Mouse (Mus musculus) natural killer cell, adult 2 months (primary cell): Measurements from ENCODE around the gene Prm1.

Source experiments
- DNase-seq, 2 experiments: peaks; one replicate each; pipeline ENCODE4 v3.0.0; 2022; ENCODE audit warnings: low spot score in 2 of 2

The Prm1 gene

DNA sequence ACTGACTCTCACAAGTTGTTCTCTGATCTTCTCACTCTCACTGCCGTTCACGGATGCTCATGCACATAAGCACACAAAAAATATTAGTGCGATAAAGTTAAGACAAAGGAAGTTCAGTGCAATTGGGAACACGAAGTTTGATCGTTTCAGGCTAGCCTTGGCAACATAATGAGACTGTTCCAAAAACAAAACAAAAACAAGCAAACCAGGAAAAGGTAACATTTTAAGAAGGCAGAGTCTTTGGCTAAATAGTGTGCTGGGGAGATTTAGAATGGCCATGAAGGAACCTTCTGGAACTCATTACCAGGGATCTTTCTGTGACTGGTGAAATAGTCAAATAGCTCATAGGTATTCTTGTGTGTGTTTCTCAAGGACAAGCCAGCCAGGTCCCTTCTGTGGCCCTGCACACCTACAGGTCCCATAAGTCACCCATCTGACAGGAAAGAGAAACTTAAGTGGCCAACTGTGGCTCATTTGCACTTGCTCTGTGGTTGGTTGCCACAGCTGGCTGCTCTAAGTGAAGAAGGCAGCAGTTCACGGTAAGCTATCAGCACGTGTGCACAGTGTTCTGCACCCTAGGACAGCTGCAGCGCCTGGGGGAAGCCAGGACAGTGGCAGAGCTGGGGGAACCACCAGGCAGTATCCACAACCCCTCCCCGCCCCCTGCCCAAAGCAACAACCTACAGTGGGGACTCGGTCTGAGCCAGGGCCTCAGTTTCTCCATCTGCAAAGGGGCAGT, at the start of gene Prm1:
TSS of gene Prm1 (minus strand) at position 51 of the 739 bp plus-strand sequence.
- no peak for DNase-seq

DNA sequence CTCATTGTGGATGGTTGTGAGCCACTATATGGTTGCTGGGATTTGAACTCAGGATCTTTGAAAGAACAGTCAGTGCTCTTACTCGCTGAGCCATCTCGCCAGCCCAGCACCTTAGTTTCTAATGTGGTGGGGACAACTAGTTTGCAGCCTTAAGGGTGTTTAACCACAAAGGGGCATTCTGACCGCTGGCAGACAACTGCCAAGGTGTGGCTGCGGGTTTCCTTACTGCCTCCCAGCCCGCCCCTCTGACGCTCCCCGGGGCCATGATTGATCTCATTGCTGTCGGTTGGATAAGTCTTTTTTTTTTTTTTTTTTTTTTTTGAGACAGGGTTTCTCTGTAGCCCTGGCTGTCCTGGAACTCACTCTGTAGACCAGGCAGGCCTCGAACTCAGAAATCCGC, 46.6 kb upstream of the Prm1 start:
- peak; percentile 57 to 74 for DNase-seq

DNA sequence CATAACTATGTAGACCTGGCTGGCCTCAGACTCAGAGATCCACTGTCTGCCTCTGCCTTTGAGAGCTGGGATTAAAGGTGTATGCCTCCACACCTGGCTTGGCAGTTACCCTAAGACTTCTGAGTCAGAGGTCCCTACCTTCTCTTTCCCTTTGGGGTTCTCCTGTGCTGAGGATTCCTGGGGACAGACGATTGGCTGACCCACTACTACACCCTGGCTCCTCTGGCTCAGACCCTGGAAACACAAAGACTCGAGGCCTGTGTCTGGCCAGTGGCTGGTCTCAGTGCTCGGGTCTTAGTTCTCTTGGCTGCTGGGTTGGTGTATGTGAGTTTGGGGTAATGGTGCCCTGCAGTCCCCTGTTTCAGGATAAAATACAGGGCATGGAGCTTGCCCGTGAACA, 45.3 kb upstream of the Prm1 start:
- no peak for DNase-seq

DNA sequence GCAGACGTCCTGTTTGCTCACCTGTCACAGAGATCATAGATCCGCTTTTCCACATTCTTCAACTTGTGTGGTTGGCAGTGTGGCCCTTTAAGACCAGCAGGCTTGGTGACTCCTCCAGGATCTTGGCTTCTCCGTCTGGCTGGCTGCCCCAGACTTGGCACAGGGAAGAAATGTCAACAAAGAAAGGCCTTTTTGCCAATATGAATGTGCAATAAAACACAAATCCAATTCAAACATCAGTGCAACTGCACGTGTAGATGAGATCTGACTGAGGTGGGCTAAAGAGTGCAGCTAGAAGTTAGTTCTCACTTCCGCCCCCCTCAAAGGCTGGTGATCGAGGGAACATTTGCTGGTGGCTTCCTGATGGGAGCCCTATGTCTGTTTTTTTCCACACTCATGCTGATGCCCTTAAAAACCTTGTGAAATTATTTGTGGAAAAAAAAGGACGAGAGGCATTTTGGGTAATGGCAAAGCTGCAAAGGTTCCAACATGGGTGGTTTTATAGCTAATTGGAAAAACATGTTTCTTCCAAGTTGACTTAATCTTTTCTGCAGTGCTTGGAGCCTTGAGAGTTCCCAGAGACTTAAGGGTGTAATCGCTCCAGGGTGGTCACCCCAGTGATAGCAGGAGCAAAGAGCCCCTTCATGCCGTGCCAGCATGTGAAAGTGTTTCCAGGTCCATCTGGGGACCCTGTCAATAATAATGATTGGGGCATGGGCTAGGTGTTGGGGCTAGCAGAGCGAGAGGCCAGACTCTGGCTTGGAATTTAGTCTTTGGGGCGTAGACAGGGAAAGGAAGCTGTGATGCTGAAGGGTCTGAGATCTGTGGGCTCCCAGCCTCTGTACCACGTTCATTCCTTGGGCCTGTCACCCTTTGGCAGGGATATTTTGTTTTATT, 44.6 kb upstream of the Prm1 start:
- no peak for DNase-seq

DNA sequence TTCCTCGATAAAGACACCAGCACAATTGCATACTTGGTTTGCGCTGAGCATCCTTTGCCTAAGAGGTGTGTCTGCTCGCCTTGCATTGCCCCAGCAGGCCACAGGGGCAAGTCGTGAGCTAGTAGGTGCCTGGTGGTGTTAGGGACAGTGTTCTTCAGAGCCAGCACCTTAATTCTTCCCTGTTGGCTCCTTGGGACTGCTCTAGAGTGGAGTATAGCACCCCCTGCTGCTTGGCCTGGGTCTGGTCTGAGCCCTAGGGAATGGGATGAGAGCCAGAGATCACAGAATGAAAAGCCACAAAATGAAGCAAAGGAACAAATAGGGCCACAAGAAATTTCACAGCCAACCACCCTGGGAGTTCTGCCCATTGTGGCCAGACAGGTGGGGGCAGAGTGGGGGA, 40.9 kb upstream of the Prm1 start:
- DNase-seq: peak in 1 of 2 experiments; percentile 42

DNA sequence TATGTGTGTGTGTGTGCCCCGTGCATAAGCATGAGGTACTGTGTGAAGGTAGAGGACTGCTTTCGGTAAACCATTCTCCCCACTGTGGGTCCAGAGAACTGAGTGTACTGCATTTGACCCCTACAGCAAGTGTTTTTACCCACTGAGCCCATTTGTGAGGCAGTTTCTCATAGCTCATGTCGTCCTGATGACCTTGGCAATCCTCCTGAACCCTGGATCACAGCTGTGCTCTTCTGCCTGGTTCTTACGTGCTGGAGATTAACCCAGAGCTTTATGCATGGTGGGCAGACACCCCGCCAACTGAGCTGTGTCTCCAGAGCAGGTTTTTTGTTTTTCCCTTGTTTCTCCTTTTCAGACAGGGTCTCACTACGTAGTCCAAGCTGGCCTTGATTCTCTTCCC, 40.3 kb upstream of the Prm1 start:
- DNase-seq: no peak

DNA sequence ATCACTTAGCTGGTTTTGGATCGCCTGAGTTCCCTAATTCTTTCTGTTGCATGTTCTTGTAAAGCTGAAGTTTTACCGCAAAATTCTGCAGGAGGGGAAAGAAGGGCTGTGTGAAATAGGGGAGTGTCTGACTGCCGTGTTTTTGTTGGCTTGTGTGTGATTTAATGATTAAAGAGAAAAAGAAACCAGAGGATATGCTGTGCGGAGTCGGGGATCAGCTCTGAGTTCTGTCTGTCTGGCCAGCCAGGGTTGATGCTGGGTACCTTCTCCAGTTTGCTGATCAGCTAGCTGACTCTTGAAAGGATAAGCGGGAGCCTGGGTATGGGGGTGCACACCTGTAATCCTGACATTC, 38.7 kb upstream of the Prm1 start:
- no peak for DNase-seq

DNA sequence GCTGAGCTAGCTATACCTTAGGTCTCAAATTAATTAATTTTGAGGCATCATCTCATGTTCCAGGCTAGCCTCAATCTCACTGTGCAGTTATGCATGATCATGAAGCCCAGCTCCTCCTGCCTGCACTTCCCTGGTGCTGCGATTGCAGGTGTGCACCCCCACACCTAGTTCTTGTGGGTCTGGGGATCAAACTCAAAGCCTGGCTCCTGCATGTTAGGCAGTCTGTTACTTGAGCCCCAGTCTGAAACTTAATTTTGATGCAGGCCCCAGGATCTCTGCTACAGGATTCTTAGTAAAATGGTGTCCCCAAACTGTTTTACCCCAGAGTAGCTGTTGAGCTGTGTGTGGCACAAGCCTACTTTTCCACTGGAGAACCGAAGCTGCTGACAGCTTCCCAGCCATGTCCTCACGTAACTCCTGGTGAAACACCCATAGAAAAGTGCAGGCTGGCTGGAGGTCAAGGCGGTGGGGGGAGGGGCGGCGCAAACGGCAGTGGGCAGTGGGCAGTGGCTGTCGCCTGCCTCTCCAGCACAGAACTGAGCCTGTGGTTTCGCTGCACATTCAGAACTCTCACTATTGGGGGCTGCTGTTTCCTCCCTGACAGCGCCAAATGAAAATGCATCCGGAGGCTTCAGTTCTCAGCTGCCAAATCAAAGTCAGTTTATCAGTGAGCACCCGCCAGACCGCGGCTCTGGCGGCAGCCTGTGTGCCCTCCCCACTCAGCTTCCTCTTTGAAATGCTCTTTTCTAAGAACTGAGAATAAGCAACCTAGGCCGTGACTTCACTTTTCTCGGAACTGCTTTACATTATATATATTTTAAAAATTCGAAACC, 38.1 kb upstream of the Prm1 start:
- peak; percentile 64 to 68 for DNase-seq

DNA sequence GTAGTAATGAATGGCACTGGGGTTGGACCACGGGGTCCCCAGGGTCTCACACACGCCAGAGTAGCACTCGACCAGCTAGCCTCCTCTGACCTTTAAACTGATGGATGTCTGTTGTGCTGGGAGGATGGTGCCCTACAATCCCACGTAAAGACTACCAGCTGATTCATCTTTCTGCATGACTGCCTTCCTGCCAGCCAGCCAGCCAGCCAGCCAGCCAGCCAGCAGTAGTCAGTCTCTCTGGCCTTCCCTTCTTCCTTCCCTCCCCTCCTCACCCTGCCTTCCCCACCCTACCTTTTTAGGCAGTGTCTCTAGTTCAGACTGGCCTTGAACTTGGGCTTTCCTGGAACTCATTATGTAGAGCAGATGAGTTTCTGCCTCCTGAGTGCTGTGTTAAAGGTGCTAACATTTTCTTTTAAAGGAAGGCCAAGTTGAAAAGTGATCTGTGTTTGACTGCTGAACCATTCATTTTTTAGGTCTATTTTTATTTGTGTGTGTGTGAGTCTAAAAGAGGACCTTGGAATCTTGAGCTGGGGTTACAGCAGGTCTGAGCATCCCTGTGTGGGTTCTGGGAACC, 36.7 kb upstream of the Prm1 start:
- no peak for DNase-seq

DNA sequence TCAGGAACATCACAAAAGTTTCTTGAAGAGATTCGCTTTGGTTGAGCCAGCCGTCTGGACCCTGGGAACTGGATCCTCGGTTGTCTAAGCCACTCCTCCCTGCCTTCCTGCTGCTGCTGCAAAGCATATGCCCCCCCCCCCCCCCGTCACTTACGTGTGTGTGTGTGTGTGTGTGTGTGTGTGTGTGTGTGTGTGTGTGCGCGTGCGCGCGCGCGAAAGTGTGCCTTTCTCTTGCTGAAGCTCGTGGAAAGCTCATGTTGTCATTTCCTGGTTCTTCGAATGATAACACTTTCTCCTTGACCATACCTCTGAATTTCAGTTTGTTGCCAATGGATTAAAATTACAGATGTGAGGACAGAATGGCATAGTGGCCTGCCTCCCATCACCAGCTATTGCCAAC, 34.4 kb upstream of the Prm1 start:
- DNase-seq: no peak

DNA sequence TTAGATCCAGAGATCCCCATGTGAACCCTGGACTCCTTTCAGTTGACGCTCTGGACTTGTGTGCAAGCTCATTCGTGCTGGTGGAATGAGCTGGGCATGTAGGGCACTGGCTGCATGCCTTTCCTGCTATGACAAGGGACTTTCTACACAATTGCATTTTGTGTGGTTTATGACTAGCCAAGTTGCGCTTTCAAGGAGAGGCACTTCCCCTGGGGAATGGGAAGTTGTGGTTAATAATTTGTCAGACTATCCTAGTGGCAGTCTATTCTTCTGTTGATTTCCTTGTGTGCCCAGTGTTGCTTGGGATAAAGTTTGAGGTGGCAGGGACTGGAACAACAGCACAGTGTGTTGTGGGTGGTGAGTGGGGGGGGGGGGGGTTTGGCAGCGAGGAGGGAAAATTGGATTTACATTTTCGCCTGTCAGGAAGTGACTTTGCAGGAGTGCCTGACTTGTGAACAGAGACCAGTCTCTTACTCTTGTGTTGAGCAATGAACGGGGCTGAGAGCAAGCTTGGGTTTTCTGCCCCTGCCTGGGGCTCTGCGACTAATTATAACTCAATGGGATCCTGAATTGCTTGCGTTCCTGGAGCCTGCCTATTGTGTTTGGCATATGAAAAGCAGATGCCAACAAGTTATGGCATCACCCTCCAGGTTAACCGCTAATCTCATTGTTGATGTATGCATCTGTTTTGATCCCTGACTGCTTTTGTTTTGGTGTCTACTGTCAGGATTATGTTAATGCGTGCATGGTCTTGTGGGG, 33.0 kb upstream of the Prm1 start:
- DNase-seq: no peak

DNA sequence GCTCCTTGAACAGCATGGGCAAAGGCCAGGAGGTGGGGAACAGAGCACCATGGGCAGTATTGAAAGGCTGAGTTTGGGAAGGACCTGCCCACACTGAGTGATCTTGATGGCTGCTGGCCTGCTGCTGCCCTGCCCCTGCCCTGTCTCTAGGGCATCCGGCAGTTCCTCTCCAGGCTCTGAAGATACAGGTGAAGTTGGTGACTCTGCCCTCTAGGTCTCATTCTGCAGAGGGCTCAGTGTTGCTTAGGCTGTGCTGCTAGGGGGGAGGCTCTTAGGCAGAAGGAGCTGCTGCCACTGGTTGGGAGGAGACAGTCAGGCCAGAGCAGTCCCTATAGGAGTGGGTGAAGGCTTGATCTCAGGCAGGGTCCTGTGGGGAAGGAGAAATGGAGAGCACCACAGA, 32.3 kb upstream of the Prm1 start:
- DNase-seq: no peak

DNA sequence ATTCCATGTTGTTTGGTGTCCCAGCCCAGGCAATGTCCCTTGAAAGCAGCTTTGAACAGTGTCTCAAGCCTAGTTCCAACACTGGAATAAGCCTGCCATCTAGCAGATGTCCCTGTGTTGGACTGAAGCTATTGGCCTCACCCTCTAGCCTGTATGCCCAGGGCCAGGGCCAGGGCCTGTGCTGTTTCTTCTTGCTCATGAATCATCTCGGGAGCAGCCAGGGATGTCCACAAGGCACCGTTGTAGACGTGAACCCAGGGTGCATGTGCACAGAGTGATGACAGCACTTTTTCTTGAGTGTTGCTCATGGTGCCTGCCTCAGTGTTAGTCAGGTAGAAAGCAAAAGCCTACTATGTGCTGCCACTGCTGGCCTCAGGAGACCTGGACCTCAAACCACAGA, 31.6 kb upstream of the Prm1 start:
- no peak for DNase-seq

DNA sequence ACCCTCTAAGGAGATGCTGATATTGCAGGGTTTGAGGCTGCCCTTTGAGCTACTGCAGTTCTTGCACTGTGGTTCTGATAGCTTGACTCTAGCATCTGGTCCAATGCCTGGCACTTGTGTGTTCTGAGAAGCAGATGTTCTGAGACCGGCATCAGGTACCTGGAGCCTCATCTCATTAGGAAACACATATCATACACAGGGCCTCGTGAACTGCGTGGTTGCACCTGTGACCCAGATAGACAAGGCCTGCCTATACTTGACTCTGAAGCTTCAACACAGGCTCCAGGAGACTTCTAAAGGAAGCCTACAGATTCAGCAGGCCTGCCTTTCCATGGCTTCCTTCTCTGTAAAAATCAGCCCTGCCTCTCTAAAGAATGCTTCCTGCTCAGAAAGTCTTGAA, 30.7 kb upstream of the Prm1 start:
- DNase-seq: no peak

DNA sequence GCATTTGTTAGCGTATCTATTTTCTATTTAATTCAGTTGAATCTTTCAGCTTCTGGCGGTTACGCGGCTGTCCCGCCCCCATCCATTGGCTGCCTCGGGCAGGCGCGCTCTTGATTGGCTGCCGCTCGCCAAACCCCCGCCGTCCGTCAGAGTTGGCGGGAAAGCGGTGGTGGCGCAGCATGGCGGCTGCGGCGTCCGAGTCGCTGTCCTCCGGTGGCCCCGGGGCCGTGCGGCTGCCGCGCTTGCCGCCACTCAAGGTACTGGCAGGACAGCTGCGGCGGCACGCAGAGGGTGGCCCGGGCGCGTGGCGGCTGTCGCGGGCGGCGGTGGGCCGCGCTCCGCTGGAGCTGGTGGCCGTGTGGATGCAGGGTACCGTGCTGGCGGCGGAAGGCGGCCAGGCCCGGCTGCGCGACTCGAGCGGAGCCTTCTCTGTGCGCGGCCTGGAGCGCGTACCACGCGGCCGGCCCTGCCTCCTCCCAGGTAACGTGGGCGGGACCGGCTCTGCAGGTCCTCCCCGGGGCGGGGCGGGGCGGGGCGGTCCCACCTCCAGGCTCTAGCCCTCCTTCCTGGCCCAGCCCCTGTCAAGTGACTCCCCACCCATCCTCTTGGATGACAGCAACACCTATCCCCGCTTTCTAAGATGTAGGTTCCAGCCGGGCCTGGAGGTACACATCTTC, 29.4 kb upstream of the Prm1 start, which contains the start of gene Rmi2:
TSS of gene Rmi2 (plus strand) at position 149 of the 677 bp plus-strand sequence.
- DNase-seq: peak; percentile 61 to 75

DNA sequence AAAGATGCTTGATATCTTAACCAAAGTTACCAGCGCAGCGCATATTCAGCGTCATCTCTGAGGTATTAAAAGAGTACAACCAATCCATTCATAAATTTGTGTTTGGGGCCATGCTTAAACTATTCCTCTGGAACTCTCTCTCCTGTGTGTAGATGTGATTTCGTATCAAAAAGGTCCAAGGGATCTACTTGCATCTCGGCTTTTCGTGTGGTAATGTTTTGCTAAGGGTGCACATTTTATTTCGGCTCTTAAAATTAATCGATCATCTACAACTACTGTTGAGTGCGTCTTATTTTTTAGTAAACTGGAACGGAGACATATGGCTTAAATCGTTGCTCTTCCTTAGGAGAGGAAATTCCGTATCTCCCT, 28.9 kb upstream of the Prm1 start:
- no peak for DNase-seq

DNA sequence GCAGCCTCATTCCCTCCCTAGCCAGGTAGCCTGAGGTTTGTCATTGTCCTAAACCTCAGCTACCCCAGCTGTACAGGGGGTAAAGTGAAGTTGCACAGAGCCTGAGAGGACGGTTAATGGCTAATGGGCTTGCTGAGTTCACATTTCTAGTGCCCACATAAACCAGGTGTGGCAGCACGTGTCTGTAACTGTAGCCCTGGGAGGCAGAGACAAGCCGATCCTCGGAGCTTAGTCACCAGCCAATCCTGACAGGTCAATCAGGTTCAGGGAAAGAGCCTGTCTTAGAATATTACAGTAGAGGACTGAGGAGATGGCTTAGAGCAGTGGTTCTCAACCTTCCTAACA, 22.8 kb upstream of the Prm1 start:
- DNase-seq: no peak

DNA sequence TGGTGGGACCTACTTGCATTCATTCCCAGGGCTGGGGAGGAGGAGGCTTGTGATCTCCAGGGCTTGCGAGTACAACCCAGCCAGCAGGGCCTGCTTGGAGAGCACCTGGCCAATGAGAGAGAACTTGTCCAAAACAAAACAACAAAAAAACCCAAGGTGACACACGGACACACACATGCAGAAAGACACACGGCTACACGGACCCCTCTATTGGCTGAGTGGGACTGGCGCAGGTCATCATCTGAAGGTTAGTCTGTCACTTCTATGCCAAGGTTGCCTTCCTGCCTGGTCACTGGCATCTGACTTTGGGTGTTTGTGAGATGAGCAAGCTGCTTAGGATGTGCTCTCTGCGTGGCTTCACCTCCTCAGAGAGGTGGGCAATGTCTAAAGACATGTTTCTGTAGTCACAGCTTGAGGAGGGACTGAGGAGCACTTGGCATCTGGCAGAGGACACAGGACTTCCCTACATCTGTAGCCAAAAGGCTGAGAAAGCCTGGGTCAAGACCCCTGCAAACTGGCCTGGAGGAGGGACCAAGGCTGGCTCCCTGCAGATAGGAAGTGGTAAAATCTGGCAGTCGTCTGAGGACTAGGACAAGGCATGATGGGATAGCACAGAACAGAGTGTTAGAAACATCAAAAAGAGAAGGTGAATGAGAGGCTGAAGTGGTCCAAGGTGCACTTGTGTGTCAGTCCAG, 22.3 kb upstream of the Prm1 start:
- DNase-seq: no peak

DNA sequence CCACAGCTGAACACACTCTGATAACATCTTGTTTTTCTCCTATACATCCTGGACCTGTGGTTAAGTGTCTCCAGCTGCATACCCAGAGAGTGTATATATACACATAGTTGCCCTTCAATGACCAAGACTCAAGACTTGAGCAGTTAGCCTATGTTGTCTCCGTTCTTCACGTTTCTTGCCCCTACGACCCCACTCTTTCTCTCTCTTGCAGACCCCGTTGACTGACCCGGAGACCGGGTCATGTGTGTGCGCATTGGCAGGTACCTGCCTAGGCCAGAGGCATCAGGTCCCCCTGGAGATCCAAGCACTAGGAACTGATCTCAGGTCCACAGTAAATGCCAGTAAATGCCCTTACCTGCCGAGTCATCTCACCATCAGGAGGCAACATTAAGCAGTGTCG, 21.6 kb upstream of the Prm1 start:
- DNase-seq: no peak

DNA sequence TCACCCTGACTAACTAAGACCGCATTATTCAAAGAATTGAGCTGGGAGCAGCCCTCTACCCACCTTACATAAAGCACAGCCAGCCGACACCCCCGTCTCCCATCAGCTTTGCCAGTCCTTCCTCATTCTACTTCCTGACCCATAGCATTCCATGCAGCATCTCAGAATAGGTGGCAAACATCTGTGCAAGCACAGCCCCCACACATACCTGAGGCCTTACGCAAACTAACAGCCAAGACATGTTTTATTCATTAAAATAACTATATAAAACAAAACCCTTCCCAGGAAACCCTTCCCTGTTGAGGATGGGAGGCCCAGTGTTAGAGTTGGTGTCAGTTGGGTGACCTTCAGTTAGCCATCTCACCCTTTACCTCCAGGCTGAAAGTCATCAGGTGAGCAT, 20.2 kb upstream of the Prm1 start:
- DNase-seq: no peak
